Mouse (Mus musculus) neural tube, embryonic 15.5 days (tissue): Measurements from ENCODE around the gene Mindy4. TPM values are rescaled to one million over a fixed set of nuclear protein-coding genes. Genes with fewer than 3 reads are reported as not detected.

Experiments used
- ATAC-seq: fragments of 200-750 bp; cut with Nextera tagmentation; 2 replicates; pipeline ENCODE4 v1.8.0; 2017; ENCODE audit warnings: mild to moderate bottlenecking, moderate TSS enrichment, moderate library complexity; ENCODE audit not compliant: low FRiP score
- H3K27ac ChIP-seq: fragments of 300-500 bp; sonication (generic); replicated peaks from 2 replicates; pipeline ENCODE4 v1.5.1; 2015; ENCODE audit warnings: mild to moderate bottlenecking, inconsistent platforms
- H3K27me3 ChIP-seq: fragments of 300-500 bp; sonication (generic); replicated peaks from 2 replicates; pipeline ENCODE4 v1.6.1; 2015; ENCODE audit warnings: inconsistent platforms
- H3K36me3 ChIP-seq: fragments of 300-500 bp; sonication (generic); 2 replicates; pipeline ENCODE4 v1.6.1; 2015; ENCODE audit warnings: inconsistent platforms
- H3K4me1 ChIP-seq: fragments of 300-500 bp; sonication (generic); 2 replicates; pipeline ENCODE4 v1.6.1; 2015; ENCODE audit warnings: inconsistent platforms
- H3K4me2 ChIP-seq: fragments of 300-500 bp; sonication (generic); 2 replicates; pipeline ENCODE4 v1.6.1; 2015; ENCODE audit warnings: inconsistent platforms, mild to moderate bottlenecking, moderate library complexity
- H3K4me3 ChIP-seq: fragments of 300-500 bp; sonication (generic); replicated peaks from 2 replicates; pipeline ENCODE4 v1.5.1; 2015; ENCODE audit warnings: mild to moderate bottlenecking, inconsistent platforms
- H3K9ac ChIP-seq: fragments of 300-500 bp; sonication (generic); replicated peaks from 2 replicates; pipeline ENCODE4 v1.6.1; 2015; ENCODE audit warnings: mild to moderate bottlenecking, inconsistent platforms
- H3K9me3 ChIP-seq: fragments of 300-500 bp; sonication (generic); replicated peaks from 2 replicates; pipeline ENCODE4 v1.6.1; 2016; ENCODE audit warnings: inconsistent platforms
- WGBS: fragments of 180-500 bp; shearing (Covaris S2); methylation state at CpG from one replicate; pipeline ENCODE4 v1.1.7; 2015; ENCODE audit warnings: mixed read lengths; 5-methylcytosine and 5-hydroxymethylcytosine counted together
- polyA plus RNA-seq: library from polyadenylated mRNA; unstranded; fragments of >200 nt; fragmentation: Nextera tagmentation; extraction: Ambion mirVana; gene quantifications from 2 replicates; pipeline ENCODE4 v1.2.1, GENCODE M21; 2015

Gene Mindy4
- polyA plus RNA-seq, 1 experiment from 2014 or later: 10.3 TPM

- 0 out of 2 replicates have a peak, but pooled peaks cover 3% of the 10 kb centered on the region for H3K36me3 ChIP-seq
- H3K4me2 ChIP-seq: no peak overlapping the region
- no peaks in the 10 kb centered on the region for H3K9me3 ChIP-seq
- H3K4me1 ChIP-seq: no peaks in the 10 kb centered on the region
- no peak overlapping the region for H3K4me3 ChIP-seq
- no peak for ATAC-seq
- 82% methylated on average over 15 of the region's 15 CpGs for WGBS
- no peak overlapping the region for H3K27ac ChIP-seq
- H3K27me3 ChIP-seq: no peaks in the 10 kb centered on the region
- no peak overlapping the region for H3K9ac ChIP-seq
These were observed 7.5 kb downstream of the Mindy4 start for GRCm38 (mm10) chr6:55210423-55211365.

- H3K4me1 ChIP-seq: no peaks in the 10 kb centered on the region
- H3K27ac ChIP-seq: no peak overlapping the region
- H3K4me2 ChIP-seq: no peak overlapping the region
- H3K27me3 ChIP-seq: no peaks in the 10 kb centered on the region
- no peak overlapping the region for H3K9ac ChIP-seq
- peaks cover 17% of the 10 kb centered on the region for H3K36me3 ChIP-seq
- H3K9me3 ChIP-seq: no peaks in the 10 kb centered on the region
- no peak overlapping the region for H3K4me3 ChIP-seq
- ATAC-seq: no peak
- WGBS: 82% methylated on average over 3 of the region's 3 CpGs
These were observed 11.4 kb downstream of the Mindy4 start for GRCm38 (mm10) chr6:55214541-55214940.

- H3K27me3 ChIP-seq: no peaks in the 10 kb centered on the region
- no peaks in the 10 kb centered on the region for H3K4me1 ChIP-seq
- no peak overlapping the region for H3K9ac ChIP-seq
- H3K36me3 ChIP-seq: peaks cover 17% of the 10 kb centered on the region
- WGBS: 92% methylated on average over 9 of the region's 9 CpGs
- H3K9me3 ChIP-seq: no peaks in the 10 kb centered on the region
- H3K4me2 ChIP-seq: no peak overlapping the region
- no peak overlapping the region for H3K4me3 ChIP-seq
- no peak overlapping the region for H3K27ac ChIP-seq
- no peak for ATAC-seq
These were observed 15.0 kb downstream of the Mindy4 start for GRCm38 (mm10) chr6:55218232-55218631.

GRCm38 (mm10) chr6:55223986-55224385 is 20.8 kb downstream of the Mindy4 start:
- 92% methylated on average over 8 of the region's 8 CpGs for WGBS
- no peak overlapping the region for H3K27ac ChIP-seq
- ATAC-seq: no peak

GRCm38 (mm10) chr6:55230048-55230447 is 26.9 kb downstream of the Mindy4 start:
- Histone ChIP-seq H3K9ac (no peak overlapping the region), H3K4me2 (no peak overlapping the region), H3K36me3 (0 out of 2 replicates have a peak, but pooled peaks cover 9% of the 10 kb centered on the region), H3K27me3 (no peaks in the 10 kb centered on the region), H3K9me3 (no peaks in the 10 kb centered on the region), H3K27ac (no peak overlapping the region), H3K4me3 (no peak overlapping the region), H3K4me1 (no peaks in the 10 kb centered on the region)
- WGBS: 88% methylated on average over 8 of the region's 8 CpGs
- ATAC-seq: no peak

More at GRCm38 (mm10) chr6:55223986-55224385, 20.8 kb downstream of the Mindy4 start:
- no peak overlapping the region for H3K4me2 ChIP-seq
- no peak overlapping the region for H3K4me3 ChIP-seq
- H3K9me3 ChIP-seq: no peaks in the 10 kb centered on the region
- H3K27me3 ChIP-seq: no peaks in the 10 kb centered on the region
- H3K4me1 ChIP-seq: no peaks in the 10 kb centered on the region
- H3K9ac ChIP-seq: no peak overlapping the region
- peaks cover 16% of the 10 kb centered on the region for H3K36me3 ChIP-seq

GRCm38 (mm10) chr6:55232101-55232500 is 28.9 kb downstream of the Mindy4 start:
- 92% methylated on average over 7 of the region's 7 CpGs for WGBS
- no peak for ATAC-seq

GRCm38 (mm10) chr6:55232524-55233264 is 29.5 kb downstream of the Mindy4 start:
- H3K4me3 ChIP-seq: no peak overlapping the region
- peak; percentile 72 for ATAC-seq
- H3K4me1 ChIP-seq: no peaks in the 10 kb centered on the region
- H3K27me3 ChIP-seq: no peaks in the 10 kb centered on the region
- H3K9me3 ChIP-seq: no peaks in the 10 kb centered on the region
- H3K9ac ChIP-seq: no peak overlapping the region
- no peak overlapping the region for H3K27ac ChIP-seq
- 0 out of 2 replicates have a peak, but pooled peaks cover 9% of the 10 kb centered on the region for H3K36me3 ChIP-seq
- WGBS: 69% methylated on average over 3 of the region's 3 CpGs
- H3K4me2 ChIP-seq: no peak overlapping the region

More at GRCm38 (mm10) chr6:55232101-55232500, 28.9 kb downstream of the Mindy4 start:
- Histone ChIP-seq H3K4me2 (no peak overlapping the region), H3K36me3 (0 out of 2 replicates have a peak, but pooled peaks cover 9% of the 10 kb centered on the region), H3K27me3 (no peaks in the 10 kb centered on the region), H3K4me1 (no peaks in the 10 kb centered on the region), H3K4me3 (no peak overlapping the region), H3K9ac (no peak overlapping the region), H3K9me3 (no peaks in the 10 kb centered on the region), H3K27ac (no peak overlapping the region)

- no peak overlapping the region for H3K4me3 ChIP-seq
- H3K9ac ChIP-seq: no peak overlapping the region
- H3K27ac ChIP-seq: no peak overlapping the region
- no peak overlapping the region for H3K4me2 ChIP-seq
- H3K4me1 ChIP-seq: no peaks in the 10 kb centered on the region
- 99% methylated on average over 5 of the region's 5 CpGs for WGBS
- 0 out of 2 replicates have a peak, but pooled peaks cover 9% of the 10 kb centered on the region for H3K36me3 ChIP-seq
- H3K27me3 ChIP-seq: no peaks in the 10 kb centered on the region
- H3K9me3 ChIP-seq: no peaks in the 10 kb centered on the region
- ATAC-seq: no peak
These were observed 30.1 kb downstream of the Mindy4 start for GRCm38 (mm10) chr6:55233326-55233725.

- no peaks in the 10 kb centered on the region for H3K27me3 ChIP-seq
- no peak overlapping the region for H3K4me2 ChIP-seq
- 0 out of 2 replicates have a peak, but pooled peaks cover 1% of the 10 kb centered on the region for H3K4me1 ChIP-seq
- no peak for ATAC-seq
- H3K4me3 ChIP-seq: no peak overlapping the region
- H3K9me3 ChIP-seq: no peaks in the 10 kb centered on the region
- WGBS: 91% methylated on average over 6 of the region's 6 CpGs
- H3K36me3 ChIP-seq: 0 out of 2 replicates have a peak, but pooled peaks cover 9% of the 10 kb centered on the region
- no peak overlapping the region for H3K27ac ChIP-seq
- H3K9ac ChIP-seq: no peak overlapping the region
These were observed 31.5 kb downstream of the Mindy4 start for GRCm38 (mm10) chr6:55234636-55235035.

GRCm38 (mm10) chr6:55235733-55236132 is 32.5 kb downstream of the Mindy4 start:
- no peaks in the 10 kb centered on the region for H3K9me3 ChIP-seq
- H3K4me1 ChIP-seq: 0 out of 2 replicates have a peak, but pooled peaks cover 5% of the 10 kb centered on the region
- no peak overlapping the region for H3K27ac ChIP-seq
- no peak overlapping the region for H3K4me3 ChIP-seq
- H3K9ac ChIP-seq: no peak overlapping the region
- ATAC-seq: no peak
- 89% methylated on average over 4 of the region's 4 CpGs for WGBS
- no peaks in the 10 kb centered on the region for H3K27me3 ChIP-seq
- H3K36me3 ChIP-seq: 0 out of 2 replicates have a peak, but pooled peaks cover 5% of the 10 kb centered on the region
- no peak overlapping the region for H3K4me2 ChIP-seq

GRCm38 (mm10) chr6:55239931-55240330 is 36.7 kb downstream of the Mindy4 start:
- Histone ChIP-seq H3K27me3 (no peaks in the 10 kb centered on the region), H3K4me3 (no peak overlapping the region), H3K9me3 (no peaks in the 10 kb centered on the region), H3K4me1 (0 out of 2 replicates have a peak, but pooled peaks cover 5% of the 10 kb centered on the region), H3K36me3 (0 out of 2 replicates have a peak, but pooled peaks cover 2% of the 10 kb centered on the region), H3K9ac (no peak overlapping the region), H3K4me2 (no peak overlapping the region), H3K27ac (no peak overlapping the region)
- no peak for ATAC-seq
- WGBS: 54% methylated on average over 8 of the region's 8 CpGs
